Mouse (Mus musculus) small intestine, adult 2 months (tissue): ENCODE results near the gene Kbtbd12. TPM values are rescaled to one million over a fixed set of nuclear protein-coding genes. Genes with fewer than 3 reads are reported as not detected.

Experiments
- H3K27ac ChIP-seq: fragments of 200-500 bp; 2 replicates; pipeline ENCODE4 v1.5.1; 2012; ENCODE audit warnings: low read depth, low read length, control low read depth, inconsistent platforms; ENCODE audit not compliant: insufficient read depth
- H3K27me3 ChIP-seq: fragments of 200-500 bp; 2 replicates; pipeline ENCODE4 v1.6.1; 2012; ENCODE audit warnings: mild to moderate bottlenecking, moderate library complexity, low read length, inconsistent platforms; ENCODE audit not compliant: control insufficient read depth, insufficient read depth
- H3K36me3 ChIP-seq: fragments of 200-500 bp; 2 replicates; pipeline ENCODE4 v1.6.1; 2012; ENCODE audit warnings: mild to moderate bottlenecking, low read length, control low read depth, inconsistent platforms; ENCODE audit not compliant: control insufficient read depth, insufficient read depth
- H3K4me1 ChIP-seq: fragments of 200-500 bp; 2 replicates; pipeline ENCODE4 v1.6.1; 2012; ENCODE audit warnings: low read length, inconsistent platforms, mixed read lengths; ENCODE audit not compliant: control insufficient read depth, insufficient read depth, insufficient read length
- H3K4me3 ChIP-seq: fragments of 200-500 bp; 2 replicates; pipeline ENCODE4 v1.5.1; 2012; ENCODE audit warnings: low read depth, mild to moderate bottlenecking, control low read depth, inconsistent platforms, low read length, moderate library complexity
- CTCF ChIP-seq: fragments of 200-500 bp; IDR thresholded peaks from 2 replicates; pipeline ENCODE4 v1.5.1; 2012; ENCODE audit warnings: low read depth, mild to moderate bottlenecking, control low read depth, inconsistent platforms, low read length, moderate library complexity, mixed read lengths; ENCODE audit not compliant: insufficient replicate concordance, insufficient read length; ENCODE audit errors: extremely low read depth
- POLR2A ChIP-seq: fragments of 200-500 bp; IDR thresholded peaks from 2 replicates; pipeline ENCODE4 v1.6.1; 2012; ENCODE audit warnings: low read depth, mild to moderate bottlenecking, control low read depth, inconsistent platforms, low read length, moderate library complexity
- WGBS: fragments of 180-500 bp; shearing (Covaris S2); methylation state at CpG from one replicate; pipeline ENCODE4 v1.1.7; 2018; 5-methylcytosine and 5-hydroxymethylcytosine counted together
- polyA plus RNA-seq: library from polyadenylated mRNA; depleted of rRNA; stranded (reverse); fragments of >200 nt; gene quantifications from 2 replicates; pipeline ENCODE4 v1.2.3, GENCODE M21; 2012

Kbtbd12 gene
- polyA plus RNA-seq, 1 experiment: 0.05 TPM

DNA sequence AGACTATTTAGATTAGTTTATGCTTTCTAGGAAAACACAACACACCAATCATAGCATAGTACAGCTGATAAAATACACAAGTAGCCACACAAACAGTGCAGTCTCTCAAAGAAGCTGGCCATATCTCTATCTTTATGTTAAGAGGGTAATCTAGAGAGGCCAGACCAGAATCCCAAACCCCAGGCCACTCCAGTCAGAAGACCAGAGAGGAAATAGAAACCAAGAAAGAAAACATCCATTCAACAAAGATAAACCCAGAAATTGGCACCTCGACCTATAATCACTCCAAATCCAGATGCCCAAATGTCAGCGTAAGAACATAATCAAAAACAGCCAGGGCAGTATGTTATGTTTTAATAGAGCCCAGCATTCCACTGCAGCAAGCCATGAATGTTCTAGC lies 41.6 kb downstream of the Kbtbd12 start:
- H3K27me3 ChIP-seq: no peaks in the 10 kb centered on the region
- 74% methylated on average over 2 of the region's 2 CpGs for WGBS
- H3K4me3 ChIP-seq: no peak overlapping the region
- H3K36me3 ChIP-seq: no peaks in the 10 kb centered on the region
- no peak for TF ChIP-seq POLR2A
- no peak for TF ChIP-seq CTCF
- no peaks in the 10 kb centered on the region for H3K4me1 ChIP-seq
- H3K27ac ChIP-seq: no peak overlapping the region

GRCm38 (mm10) chr6:88592367-88592766 lies 45.4 kb downstream of the Kbtbd12 start:
- Histone ChIP-seq H3K27me3 (no peaks in the 10 kb centered on the region), H3K27ac (no peak overlapping the region), H3K36me3 (no peaks in the 10 kb centered on the region), H3K4me3 (no peak overlapping the region), H3K4me1 (no peaks in the 10 kb centered on the region)
- TF ChIP-seq POLR2A: no peak
- TF ChIP-seq CTCF: no peak
- WGBS: 84% methylated on average over 6 of the region's 6 CpGs

DNA sequence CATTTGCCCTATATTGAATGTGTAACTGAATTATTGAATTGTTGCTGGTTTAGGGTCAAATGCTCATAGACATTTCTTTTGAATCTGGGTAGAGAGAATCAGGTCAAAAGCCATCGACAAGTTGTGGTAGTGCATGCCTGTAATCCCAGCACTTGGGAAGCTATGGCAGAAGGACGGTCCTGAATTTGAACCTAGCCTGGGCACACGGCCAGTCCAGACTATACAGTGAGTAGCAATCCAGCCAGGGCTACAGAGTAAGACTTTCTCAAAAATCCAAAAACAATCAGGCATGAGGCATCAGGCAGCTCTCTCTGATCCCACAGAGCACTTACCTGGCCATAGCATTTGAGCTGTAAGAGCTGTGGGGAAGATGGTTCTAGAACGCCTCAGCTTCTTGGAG lies 47.5 kb downstream of the Kbtbd12 start:
- H3K27me3 ChIP-seq: no peaks in the 10 kb centered on the region

GRCm38 (mm10) chr6:88589517-88589916 lies 48.2 kb downstream of the Kbtbd12 start:
- H3K27me3 ChIP-seq: no peaks in the 10 kb centered on the region
- TF ChIP-seq CTCF: peak; percentile 32; the same call in 1 of the 2 replicates
- no peak for TF ChIP-seq POLR2A
- no peak overlapping the region for H3K27ac ChIP-seq
- no peaks in the 10 kb centered on the region for H3K4me1 ChIP-seq
- H3K4me3 ChIP-seq: no peak overlapping the region
- WGBS: 12% methylated on average over 5 of the region's 5 CpGs
- H3K36me3 ChIP-seq: no peaks in the 10 kb centered on the region

More for the DNA sequence above, 47.5 kb downstream of the Kbtbd12 start:
- Histone ChIP-seq H3K4me1 (no peaks in the 10 kb centered on the region), H3K4me3 (no peak overlapping the region), H3K36me3 (no peaks in the 10 kb centered on the region), H3K27ac (no peak overlapping the region)
- 87% methylated on average over 4 of the region's 4 CpGs for WGBS
- TF ChIP-seq POLR2A (no peak), CTCF (no peak)

- no peak for TF ChIP-seq CTCF
- TF ChIP-seq POLR2A: no peak
- 78% methylated on average over 7 of the region's 7 CpGs for WGBS
- no peaks in the 10 kb centered on the region for H3K27me3 ChIP-seq
- no peaks in the 10 kb centered on the region for H3K36me3 ChIP-seq
- H3K27ac ChIP-seq: no peak overlapping the region
- no peak overlapping the region for H3K4me3 ChIP-seq
- H3K4me1 ChIP-seq: no peaks in the 10 kb centered on the region
Observed at GRCm38 (mm10) chr6:88588581-88589256, 49.0 kb downstream of the Kbtbd12 start.

GRCm38 (mm10) chr6:88587091-88587490 lies 50.7 kb downstream of the Kbtbd12 start:
- Histone ChIP-seq H3K27ac (no peak overlapping the region), H3K4me1 (no peaks in the 10 kb centered on the region), H3K27me3 (no peaks in the 10 kb centered on the region), H3K4me3 (no peak overlapping the region), H3K36me3 (no peaks in the 10 kb centered on the region)
- TF ChIP-seq CTCF (no peak), POLR2A (no peak)
- whole genome bisulfite sequencing: 75% methylated on average over 3 of the region's 3 CpGs

DNA sequence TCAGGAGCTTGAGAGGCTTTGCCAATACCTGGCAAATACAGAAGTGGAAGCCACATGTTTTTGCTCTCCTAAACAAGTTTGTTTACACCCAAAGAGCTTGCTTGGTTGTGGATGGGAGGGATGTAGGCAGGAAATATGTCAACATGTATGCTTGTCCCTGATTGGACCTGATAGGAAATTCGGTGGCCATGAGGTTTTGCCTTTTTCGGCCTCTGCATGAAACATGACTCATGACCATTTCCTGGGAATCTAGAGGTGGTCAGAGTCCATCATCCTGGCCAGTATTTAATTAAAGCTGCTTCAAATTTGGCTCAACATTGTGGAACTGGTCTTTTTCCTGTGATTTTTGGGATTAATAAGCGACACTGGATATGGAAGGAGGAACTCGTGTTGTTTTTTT lies 53.8 kb downstream of the Kbtbd12 start:
- Histone ChIP-seq H3K27me3 (no peaks in the 10 kb centered on the region), H3K4me1 (no peaks in the 10 kb centered on the region), H3K4me3 (no peak overlapping the region), H3K36me3 (no peaks in the 10 kb centered on the region), H3K27ac (no peak overlapping the region)
- TF ChIP-seq POLR2A (no peak), CTCF (no peak)
- 59% methylated on average over 4 of the region's 4 CpGs for WGBS

- H3K27ac ChIP-seq: no peak overlapping the region
- no peaks in the 10 kb centered on the region for H3K36me3 ChIP-seq
- H3K27me3 ChIP-seq: no peaks in the 10 kb centered on the region
- no peaks in the 10 kb centered on the region for H3K4me1 ChIP-seq
- no peak for TF ChIP-seq CTCF
- TF ChIP-seq POLR2A: no peak
- H3K4me3 ChIP-seq: no peak overlapping the region
- 79% methylated on average over 11 of the region's 11 CpGs for WGBS
Observed at GRCm38 (mm10) chr6:88576495-88576894, 61.3 kb downstream of the Kbtbd12 start.
